In the genomic region with DNA sequence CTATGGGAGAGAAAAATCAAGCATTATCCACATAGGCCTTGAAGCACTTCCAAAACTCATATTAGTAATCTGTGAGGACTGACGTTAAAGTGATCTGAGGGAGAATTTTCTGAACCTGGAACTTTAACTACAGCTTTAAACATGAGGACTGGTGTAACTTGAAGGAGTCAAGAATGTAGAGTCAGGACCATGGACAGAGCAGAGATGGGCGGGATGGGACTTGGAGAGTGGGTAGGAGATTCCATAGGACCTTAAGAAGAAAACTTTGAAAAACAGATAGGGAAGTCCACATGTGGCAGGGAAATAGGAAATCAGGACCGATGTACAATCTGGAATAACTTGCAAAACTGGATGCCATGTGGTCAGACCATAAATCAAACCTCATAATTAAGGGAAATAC, we compare ENCODE assay signal across 13 mouse cellular contexts. TPM values are rescaled to one million over a fixed set of nuclear protein-coding genes. Genes with fewer than 3 reads are reported as not detected.
DNase-seq lines count a peak whose midpoint lies in the region; TF ChIP-seq lines count a peak whose summit lies in the region.
"Had no signal": no experiment of that assay in that cellular context is flagged by ENCODE, and none has a peak within 500 bp of the region (broad histone marks: within the 10 kb centered on the region; RNA-seq: fewer than 3 reads in every experiment).

No protein-coding gene starts in this region.

- no peak overlapping the region for H3K4me3 ChIP-seq in myocyte
- H3K4me3 ChIP-seq: erythroblast, embryonic 14.5 days had no signal

- peak; percentile 15 to 18 for DNase-seq in adrenal gland, postnatal 36 days
- no peak for DNase-seq in adrenal gland, adult 18-20 months (ENCODE audit: low spot score in 2 of 2)
- DNase-seq in lung, postnatal 10 days: peak; percentile 50
- no peak for DNase-seq in lung, postnatal 36 days
- DNase-seq in c-Kit-positive CD71-positive TER-119-positive erythroid progenitor cells, embryonic 14.5 days (ENCODE audit: low spot score): peak; percentile 6
- no peak for DNase-seq in frontal cortex, postnatal 25 days (ENCODE audit: low spot score in 2 of 2)
- DNase-seq in left cerebral cortex, adult 9 months (ENCODE audit: low spot score in 2 of 2): no peak
- DNase-seq: B cell, adult 2 months; cerebellum, adult 18-20 months; gastrocnemius, postnatal 25 days; spleen, adult 18-20 months had no signal

- H3ac ChIP-seq in myocyte (ENCODE audit: control insufficient read depth, insufficient read length): no peak overlapping the region

- no peaks in the 10 kb centered on the region for H3K79me2 ChIP-seq in myocyte (ENCODE audit: control insufficient read depth, insufficient read depth)

- H3K27me3 ChIP-seq in myocyte (ENCODE audit: control insufficient read depth, insufficient read depth, insufficient read length): no peaks in the 10 kb centered on the region

- TF ChIP-seq POLR2A in myocyte (IDR thresholded peaks at IDR 0.05; ENCODE audit: insufficient read length, low read depth): no peak

- H3K4me2 ChIP-seq in myocyte (ENCODE audit: low read depth): no peak overlapping the region

- H3K36me3 ChIP-seq in myocyte (ENCODE audit: control insufficient read depth, insufficient read depth): no peaks in the 10 kb centered on the region

TF ChIP-seq in myocyte, 11 proteins besides CTCF, POLR2A, EP300 and RAD21:
- TF ChIP-seq USF1 (IDR thresholded peaks at IDR 0.05; ENCODE audit: low read depth) (no peak), REST (IDR thresholded peaks at IDR 0.05; ENCODE audit: insufficient read depth, insufficient read length) (peak; percentile 83), SRF (IDR thresholded peaks at IDR 0.05; ENCODE audit: control insufficient read depth, insufficient read length, low read depth) (no peak)

RNA-seq across cellular contexts. Expression of a gene that starts 36.7 kb away (rescaled TPM):
- 10 to 100 TPM; 16.6 to 20.8 TPM for total RNA-seq in adrenal gland, postnatal 36 days (2021)
- 10 to 100 TPM; 15.3 to 19.1 TPM for total RNA-seq in adrenal gland, adult 18-20 months (2021)
- 3.9 TPM for polyA plus RNA-seq in myocyte (2012; fragmentation: generic; extraction: Trizol)

Comparison
In these comparisons a context has a peak if more than half of its experiments do, and no peak if none do; other contexts are left out.
1. DNase-seq: peak in adrenal gland, postnatal 36 days (2 of 2), lung, postnatal 10 days (single experiment) and c-Kit-positive CD71-positive TER-119-positive erythroid progenitor cells, embryonic 14.5 days (single experiment); none in adrenal gland, adult 18-20 months (0 of 2), lung, postnatal 36 days (single experiment), frontal cortex, postnatal 25 days (0 of 2) and left cerebral cortex, adult 9 months (0 of 2).